Mouse (Mus musculus) ES-E14 (cell line): ENCODE measurements around the gene Kcnab1.

Experiments
- CHD2 ChIP-seq: IDR thresholded peaks from 2 replicates; pipeline ENCODE4 v1.6.1; 2014; ENCODE audit warnings: mild to moderate bottlenecking, low read depth, low read length, inconsistent platforms
- HCFC1 ChIP-seq: IDR thresholded peaks from 2 replicates; pipeline ENCODE4 v1.6.1; 2012; ENCODE audit warnings: low read length, inconsistent platforms, borderline replicate concordance; ENCODE audit not compliant: insufficient read depth
- MAFK ChIP-seq: IDR thresholded peaks from 2 replicates; pipeline ENCODE4 v1.6.1; 2014; ENCODE audit warnings: mild to moderate bottlenecking, low read depth, low read length, inconsistent platforms; ENCODE audit not compliant: insufficient read depth
- ZNF384 ChIP-seq: IDR thresholded peaks from 2 replicates; pipeline ENCODE4 v1.6.1; 2012; ENCODE audit warnings: low read depth, low read length, inconsistent platforms

DNA sequence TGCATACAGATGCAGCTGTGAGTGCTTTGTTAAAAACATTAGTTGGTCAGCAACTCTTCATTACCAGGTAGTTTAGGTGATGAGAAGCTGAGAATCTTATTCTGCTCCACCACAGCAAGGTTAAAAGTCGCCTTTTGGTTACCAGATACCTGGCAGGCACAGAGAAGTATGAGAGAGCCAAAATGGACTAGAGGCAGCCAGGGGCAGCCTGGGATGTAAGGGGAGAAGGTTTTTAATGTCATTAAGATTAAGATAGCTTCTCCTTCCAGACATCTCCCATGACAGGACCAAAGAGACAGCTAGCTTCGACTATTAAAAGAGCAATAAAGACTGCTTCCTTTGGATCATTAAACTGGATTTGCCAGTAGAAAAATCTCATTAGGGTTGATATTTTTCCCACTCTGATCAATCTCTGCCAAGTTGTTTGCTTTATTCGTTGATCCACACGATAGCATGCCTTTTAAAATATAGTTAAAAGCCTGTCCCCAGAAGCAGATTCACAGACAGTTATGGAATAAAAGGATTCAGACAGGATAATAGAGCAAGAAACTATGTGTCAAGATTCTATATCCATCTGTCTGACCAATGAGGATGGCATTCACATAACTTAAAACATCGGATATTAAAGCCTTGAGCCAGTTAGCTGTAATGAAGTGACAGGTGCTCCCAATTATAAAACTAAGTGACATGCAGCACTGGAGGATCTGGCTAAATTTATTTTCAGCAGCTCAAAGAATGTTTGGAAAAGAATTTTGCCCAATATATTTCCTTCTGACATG, 231.2 kb downstream of the Kcnab1 start:
- TF ChIP-seq ZNF384 (no peak), CHD2 (no peak), MAFK (no peak), HCFC1 (no peak)
